Mouse (Mus musculus) G1E (cell line): ENCODE results near the gene Inafm2.

ENCODE experiments used
- CTCF ChIP-seq: IDR thresholded peaks from 2 replicates; pipeline ENCODE4 v1.5.1; 2012; ENCODE audit warnings: low read depth, low read length, inconsistent platforms, mixed read lengths
- GATA1 ChIP-seq: IDR thresholded peaks from 2 replicates; pipeline ENCODE4 v1.6.1; 2012; ENCODE audit warnings: borderline replicate concordance, low read length, inconsistent platforms, mixed read lengths

- no peak for TF ChIP-seq GATA1
- TF ChIP-seq CTCF = no peak
Observed at GRCm38 (mm10) chr2:118763469-118763868, 17.9 kb downstream of the Inafm2 start.
